Mouse (Mus musculus) adrenal gland, postnatal 14 days (tissue): Measurements from ENCODE around the gene Tshz2. TPM values are rescaled to one million over a fixed set of nuclear protein-coding genes. Genes with fewer than 3 reads are reported as not detected.
A peak's percentile ranks its signal among the peaks of the same experiment; 100 is the strongest.
"Not testable (repeated sequence)": the region's sequence is repeated elsewhere in the genome, so short reads cannot be mapped to it uniquely, and the experiment has no call there.

Experiments
- DNase-seq: peaks from one replicate; pipeline ENCODE4 v3.0.0; 2021; ENCODE audit warnings: mixed read lengths
- total RNA-seq: library from RNA; stranded (reverse); gene quantifications from 2 replicates; pipeline ENCODE4 v1.2.3, GENCODE M21; 2021

Tshz2 gene
- total RNA-seq, 1 experiment from 2014 or later, result 49.7 TPM

DNA sequence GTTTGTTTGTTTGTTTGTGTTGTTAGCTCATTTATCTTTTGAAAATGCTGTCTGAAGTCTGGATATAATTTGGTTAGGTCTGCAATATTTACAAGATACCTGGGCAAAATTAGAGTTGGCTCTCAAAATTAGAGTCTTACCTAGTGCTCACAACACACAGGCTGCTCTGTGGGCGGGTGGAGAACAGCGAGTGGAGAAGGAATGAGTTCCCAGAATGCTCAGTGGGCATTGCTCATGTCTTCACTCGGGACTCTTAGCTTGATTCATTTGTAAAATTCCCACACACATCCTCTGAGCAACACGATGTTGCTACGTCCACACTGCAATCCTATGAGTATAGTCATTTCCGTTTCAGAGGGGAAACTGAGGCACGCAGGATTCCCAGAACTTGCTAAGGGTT is 180.1 kb downstream of the Tshz2 start:
- no peak for DNase-seq

DNA sequence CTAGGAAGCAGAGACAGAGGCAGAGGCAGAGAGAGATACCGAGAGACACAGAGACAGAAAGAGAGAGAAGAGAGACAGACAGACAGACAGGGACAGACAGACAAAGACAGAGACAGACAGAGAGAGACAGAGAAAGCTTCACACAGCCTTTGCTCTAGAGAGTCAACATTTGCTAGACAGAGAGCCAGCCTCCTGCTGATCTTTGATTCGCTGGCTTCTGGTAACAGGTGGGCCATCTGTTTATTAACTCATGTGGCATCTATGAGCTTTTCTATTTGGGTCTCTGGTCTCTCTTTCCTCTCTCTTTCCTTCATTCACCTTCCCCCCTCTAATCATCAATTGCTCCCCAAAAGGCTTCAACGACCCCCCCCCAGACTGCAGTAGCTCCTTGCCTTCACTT is 181.5 kb downstream of the Tshz2 start:
- no peak for DNase-seq

DNA sequence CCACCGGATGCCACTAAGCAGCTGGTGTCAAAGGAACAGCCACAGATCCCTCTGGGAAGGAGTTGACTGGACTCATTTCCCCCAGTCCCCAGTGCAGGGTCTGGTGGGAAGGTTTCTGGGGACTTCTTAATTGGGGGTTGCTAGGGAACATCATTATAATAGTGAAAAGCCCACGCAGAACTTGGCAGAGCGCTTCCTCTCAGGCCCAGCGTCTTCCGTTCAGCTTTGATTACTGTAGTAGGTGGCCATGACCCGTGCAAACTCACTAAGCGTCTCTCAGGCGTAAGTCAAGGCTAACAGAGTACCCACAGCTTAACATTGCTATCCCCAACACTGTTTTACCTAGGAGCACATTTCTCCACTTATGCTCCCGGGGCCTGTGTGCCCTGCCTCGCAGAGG is 181.9 kb downstream of the Tshz2 start:
- no peak for DNase-seq

DNA sequence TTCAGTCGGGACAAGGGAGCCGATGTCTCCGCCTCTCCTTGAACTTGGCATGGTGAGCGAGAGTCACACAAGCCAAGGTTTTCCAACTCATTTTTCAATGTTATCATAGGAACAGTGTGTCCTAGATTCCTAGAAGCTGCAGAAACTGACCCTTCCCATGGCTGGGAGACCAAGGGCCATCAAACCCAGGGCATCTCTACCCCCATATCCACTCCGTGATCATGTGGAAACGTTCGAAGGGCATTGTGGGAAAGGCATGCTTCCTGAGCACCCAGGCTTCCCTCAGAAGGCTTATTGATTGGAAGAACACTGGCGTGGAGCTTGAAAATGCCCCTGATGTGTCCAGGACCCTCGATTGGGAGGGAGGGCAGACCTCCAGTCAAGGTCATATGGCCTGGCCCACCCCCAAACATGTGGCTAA is 188.2 kb downstream of the Tshz2 start:
- peak; percentile 73 for DNase-seq

DNA sequence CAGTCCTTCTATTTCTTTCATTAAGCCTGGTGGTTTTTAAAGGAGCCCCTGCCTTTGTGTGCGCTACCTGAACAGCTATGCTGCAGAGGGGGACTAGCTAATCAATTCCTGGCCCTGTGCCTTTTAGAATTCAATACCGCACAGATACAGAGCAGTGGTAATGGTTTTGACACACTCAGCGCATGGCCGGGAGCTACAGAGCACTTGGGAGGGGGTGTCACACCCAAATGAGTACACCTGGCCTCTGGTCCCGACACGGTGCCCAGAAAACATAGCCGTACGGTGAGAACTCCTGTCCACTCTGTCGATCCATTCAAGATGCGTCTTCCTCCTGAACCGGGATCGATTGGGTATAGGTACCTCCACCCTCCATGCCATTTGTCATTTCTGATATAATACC is 193.1 kb downstream of the Tshz2 start:
- no peak for DNase-seq

DNA sequence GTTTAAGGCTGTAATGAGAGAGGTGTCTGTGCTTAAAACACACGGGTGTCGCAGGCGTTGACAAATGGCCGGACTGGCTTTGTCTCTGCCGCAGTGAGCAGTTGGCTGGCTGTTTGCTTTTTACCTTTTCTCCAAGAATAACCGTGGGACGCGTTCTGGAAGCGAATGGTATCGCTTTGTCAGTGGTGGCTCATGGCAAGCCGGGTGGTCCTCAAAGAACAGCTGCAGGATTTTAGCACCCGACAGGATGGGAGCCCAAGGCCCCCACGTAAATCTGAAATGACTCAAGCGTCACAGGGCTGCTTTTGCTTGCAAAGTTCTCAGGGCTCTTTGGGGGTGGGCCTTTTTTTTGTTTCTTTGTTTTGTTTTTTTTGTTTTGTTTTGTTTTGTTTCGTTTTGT is 193.5 kb downstream of the Tshz2 start:
- DNase-seq, result no peak

DNA sequence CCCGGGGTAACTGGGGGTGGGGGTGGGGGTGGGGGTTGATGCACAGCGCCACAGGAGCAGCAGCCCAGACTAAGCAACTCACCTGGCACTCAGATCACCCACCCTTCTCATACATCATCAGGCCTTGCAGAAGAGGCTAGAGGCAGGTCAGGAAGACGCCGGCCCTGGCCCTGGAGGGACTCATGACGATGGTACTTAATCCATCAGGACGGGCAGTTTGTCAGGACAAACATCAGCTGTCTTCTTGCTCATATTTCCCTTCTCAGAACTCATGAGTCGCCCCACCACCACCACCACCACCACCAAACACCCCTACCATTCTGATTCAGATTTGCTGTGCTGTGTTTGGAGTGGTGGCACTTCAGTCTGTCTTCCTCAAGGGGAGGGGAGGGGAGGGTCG is 194.0 kb downstream of the Tshz2 start:
- DNase-seq, result no peak

DNA sequence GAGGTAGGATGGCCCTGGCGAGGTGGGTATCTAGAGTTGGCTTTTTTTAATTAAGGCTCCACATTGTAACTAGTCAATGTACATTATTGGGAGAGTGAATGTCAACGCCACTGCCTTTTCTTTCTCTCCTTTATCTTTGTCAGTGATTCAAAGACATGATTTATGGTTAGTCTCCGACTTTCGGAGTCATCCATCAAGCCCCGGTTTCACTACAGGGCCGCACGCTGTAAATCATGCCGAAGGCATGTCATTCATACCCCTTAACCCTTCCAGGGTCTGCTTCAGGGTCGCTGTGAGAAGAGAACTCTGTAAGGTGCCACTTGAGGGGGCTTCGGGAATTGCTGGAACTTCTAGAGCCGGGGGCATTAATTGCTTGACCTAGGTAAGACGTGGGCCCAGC is 199.4 kb downstream of the Tshz2 start:
- DNase-seq, result peak; percentile 44

DNA sequence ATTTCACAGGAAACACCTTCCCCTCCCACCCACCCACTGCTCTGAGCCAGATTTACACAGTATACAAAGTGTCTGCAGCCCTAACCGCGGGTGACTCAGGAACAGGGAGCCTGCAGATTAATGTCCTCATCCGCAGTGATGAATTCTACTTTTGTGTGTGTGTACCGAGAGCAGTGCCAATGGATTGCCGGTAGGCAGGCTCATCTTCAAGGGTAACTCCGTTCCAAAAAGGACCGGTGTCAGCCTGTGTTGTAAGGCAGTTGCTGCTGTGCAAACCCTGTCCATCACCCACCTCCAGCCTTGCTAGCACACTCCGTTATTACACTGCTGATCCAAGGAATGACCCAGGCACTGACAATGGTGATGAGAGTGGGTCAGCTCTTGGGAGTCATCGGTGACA is 200.8 kb downstream of the Tshz2 start:
- peak; percentile 52 for DNase-seq

DNA sequence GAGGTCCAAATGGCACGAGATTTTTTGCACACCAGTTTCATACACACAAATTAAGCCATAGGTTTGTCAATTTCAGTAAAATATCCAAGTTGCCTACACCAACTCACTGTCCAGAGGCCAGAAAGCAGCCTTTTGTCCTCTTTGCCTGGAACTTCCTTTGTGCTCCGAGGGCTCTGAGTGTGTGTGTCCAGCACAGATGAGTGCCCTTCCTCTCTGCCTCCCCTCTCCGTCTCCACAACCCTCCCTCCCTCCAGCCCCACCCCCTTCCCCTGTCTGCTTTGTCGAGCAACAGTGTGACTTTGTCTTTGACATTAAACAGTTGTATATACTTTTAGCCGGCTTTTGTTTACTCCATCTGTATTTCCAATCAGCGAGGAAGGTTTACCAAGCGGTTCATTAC is 201.8 kb downstream of the Tshz2 start:
- DNase-seq, result no peak

DNA sequence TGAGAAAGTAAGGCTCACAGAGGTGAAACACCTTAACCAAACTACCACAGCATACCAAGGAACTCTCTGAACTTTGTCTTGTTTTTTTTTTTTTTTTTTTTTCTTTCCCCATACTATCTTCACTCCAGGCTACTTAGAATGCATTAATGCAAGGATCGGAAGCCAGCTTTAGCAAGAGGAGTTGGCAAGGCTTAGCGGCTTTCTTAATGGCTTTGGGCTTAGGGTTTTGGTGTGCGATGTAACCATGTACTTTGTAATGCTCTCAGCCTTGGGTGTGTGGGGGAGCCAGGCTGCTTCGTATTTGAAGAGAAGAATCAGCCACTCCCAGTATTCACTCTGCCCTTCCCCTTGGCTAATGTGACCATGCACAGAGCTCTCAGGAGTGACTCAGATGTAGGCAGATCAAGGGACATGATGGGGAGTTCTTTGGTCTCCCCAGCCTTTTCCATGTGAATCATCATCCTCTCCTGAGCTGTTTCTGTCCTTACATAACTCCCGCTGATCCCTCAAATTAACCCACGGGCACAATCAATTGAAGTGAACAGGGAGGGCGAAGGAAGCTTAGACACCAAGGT is 204.3 kb downstream of the Tshz2 start:
- peak; percentile 51 for DNase-seq

DNA sequence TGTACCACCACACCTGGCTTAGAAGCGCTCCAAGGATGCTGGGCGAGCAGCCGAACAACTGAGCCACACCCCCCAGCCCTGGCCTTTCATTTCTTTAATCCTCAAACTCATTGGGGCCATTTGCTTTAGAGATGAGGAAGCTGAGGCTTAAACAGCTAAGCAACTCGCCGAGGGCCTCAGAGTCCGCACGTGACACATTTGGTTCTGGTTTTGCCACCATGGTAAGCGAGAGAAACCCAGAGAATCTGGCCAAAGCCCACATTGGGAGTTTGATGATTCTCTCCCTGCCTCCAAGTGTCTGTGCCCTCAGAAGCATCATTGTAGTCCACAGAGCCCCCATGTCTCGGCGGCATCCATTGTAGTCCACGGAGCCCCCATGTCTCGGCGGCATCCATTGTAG is 205.7 kb downstream of the Tshz2 start:
- DNase-seq, result no peak

DNA sequence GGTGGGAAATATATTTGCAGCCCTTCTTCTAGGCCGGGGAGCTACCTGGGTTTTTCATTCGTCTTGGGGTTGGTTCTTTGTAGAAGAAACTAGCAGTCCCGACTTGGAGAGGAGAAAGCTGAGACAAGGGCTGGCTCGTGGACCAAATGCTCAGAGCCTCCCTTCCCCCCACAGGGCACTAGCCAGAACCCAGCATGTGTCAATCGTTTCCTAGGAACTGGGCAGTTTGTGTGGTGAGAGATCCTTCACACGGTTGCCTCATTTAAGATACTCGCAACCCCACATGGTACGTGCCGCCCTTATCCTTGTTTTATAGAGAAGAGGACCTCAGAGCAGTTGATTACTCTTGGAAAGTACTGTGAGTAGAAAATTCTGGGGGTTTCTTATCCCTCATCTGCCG is 208.6 kb downstream of the Tshz2 start:
- DNase-seq, result peak; percentile 37

DNA sequence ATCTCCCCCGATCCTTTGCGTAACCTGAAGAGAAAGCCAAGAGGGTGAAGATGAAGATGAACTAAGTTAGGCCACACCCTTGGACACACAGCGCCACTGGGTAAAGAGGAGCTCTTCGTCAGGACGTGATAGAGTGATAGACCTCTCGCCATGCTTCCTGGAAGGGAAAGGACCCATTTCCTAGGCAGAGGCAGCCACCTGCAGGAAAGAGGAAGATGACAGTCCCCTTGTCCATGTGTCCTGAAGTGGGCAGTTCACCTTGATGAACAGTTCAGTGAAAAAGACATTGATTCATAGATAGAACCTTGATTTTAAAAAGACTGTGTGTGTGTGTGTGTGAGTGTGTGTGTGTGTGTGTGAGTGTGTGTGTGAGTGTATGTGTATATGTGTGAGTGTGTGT is 209.7 kb downstream of the Tshz2 start:
- no peak for DNase-seq

DNA sequence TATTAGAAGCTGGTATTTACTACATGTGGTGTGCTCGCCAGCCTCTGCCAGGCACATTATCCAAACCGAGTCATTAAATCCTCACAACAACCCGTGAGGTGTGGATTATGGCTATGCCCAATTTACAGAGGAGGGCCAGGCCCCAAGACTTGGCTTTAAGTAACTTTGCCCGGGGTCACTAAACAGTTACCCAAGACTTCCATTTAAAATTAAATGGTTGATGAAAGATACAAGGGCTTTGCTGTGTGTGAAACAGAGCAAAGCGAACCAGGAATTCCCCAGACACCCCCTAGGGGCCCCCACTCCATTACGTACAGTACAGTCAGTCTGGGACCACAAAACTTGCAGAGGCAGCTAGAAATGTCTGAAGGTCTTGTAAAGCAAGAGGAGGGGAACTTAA is 210.7 kb downstream of the Tshz2 start:
- no peak for DNase-seq

DNA sequence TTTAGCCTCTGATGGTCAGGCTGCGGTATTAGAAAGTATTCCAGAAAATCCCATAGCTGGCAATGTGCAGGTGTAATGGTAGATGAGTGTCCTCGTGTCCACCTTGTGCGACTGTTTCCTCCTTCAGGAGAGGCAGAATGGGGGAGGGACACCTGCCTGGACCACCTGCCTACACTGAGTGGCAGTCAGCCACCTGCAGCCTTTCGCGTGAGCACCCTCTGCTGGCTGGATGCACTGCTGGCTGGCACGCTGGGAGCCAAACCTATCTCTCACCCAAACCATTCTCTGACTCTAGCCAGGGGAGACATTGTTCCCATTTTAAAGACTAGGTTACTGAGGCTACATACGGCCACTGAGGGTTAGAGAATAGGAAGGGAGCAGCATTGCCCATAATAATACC is 216.3 kb downstream of the Tshz2 start:
- DNase-seq, result peak; percentile 69

DNA sequence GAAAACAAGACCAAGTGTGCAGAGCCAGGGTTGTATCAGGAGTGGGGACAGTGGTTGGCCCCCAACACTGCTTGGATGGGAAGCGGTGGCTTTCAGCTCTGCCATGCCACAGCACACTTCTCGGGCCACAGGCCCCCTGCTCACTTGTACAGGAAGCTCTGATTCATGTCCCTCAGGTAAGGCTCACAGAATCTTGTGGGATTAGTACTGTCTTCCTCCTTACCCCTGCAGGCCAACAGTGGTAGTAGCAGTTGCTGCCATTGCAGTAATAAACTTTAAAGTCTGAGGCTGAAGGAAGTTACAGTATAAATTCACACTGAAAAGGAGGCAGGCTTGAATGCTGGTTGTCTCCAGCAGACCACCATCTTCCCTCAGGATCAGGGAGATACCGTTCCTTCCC is 216.7 kb downstream of the Tshz2 start:
- DNase-seq, result no peak

DNA sequence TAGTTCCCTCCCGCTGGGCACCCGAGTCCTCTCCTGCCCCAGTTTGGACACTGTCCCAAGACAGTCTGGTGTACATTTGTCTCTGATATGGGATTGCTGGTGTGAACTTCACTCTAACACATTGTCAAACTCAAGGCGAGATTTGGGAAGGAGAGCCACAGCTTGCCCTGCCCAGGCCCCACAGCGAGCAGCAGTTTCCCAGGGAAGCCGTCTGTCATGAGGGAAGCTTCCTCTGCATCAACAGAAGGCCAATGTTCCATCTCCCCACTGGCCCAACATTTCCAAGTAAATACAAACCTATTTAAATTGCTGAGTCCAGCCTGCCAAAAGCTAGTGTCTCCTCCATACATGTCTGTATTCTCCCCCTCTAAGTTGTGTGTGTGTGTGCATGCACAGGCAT is 218.8 kb downstream of the Tshz2 start:
- DNase-seq, result no peak

DNA sequence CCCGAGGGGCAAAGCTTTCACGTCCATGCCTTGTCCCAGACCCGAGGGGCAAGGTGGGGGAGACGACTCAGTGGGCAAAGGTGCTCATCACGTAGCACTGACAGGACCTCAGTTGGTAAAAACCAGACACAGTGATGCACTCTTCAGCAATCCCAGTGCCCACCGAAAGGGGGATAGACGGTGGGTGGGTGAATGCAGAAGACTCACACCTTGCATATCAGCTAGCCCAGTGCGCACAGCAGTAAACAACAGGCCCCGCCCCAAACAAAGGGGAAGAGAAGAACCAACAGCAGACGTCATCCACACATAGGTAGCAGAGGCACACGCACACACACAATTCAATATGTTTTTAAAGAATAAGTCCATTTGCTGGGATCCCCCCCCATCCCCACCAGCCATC is 221.7 kb downstream of the Tshz2 start:
- no peak for DNase-seq

DNA sequence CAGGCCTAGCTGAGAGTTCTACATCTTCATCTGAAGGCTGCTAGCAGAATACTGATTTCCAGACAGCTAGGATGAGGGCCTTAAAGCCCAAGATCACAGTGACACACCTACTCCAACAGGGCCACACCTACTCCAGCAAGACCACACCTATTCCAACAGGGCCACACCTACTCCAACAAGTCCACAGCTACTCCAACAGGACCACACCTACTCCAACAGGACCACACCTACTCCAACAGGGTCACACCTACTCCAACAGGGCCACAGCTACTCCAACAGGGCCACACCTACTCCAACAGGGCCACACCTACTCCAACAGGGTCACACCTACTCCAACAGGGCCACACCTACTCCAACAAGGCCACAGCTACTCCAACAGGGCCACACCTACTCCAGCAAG is 224.2 kb downstream of the Tshz2 start:
- not testable (repeated sequence) for DNase-seq

DNA sequence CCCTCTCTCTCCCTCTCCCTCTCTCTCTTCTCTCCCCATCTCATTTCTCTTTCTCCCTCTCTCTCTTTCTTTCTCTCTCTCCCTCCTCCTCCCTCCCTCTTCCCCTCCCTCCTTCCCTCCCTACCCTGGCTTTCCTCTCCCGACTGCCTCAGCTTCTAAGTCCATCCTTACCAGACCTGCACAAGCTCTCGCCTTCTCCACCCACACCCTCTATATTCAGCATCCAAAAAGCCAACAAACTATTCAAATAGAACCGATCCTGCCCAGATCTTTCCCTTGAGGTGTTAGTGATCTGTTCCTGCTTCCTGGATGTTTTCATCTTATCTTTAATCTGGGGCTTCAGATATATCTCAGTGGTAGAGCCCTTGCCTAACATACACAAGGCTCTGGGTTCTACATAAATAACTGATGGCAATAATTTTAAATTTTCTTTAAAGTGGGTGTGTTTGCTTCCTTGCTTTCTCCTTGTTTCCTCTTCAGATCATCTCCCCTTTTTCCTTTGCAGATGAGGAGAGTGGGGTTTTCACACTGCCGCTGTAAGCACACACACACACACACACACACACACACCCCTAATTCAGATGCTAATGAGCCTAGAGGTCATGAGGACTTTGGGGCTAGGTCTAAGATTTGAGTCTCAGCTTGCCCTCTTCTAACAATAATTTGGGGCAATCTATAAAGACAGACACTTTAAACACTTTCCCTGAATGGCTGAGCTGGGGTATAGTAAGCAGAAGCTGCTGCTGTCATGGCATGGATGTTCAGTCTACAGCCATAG is 226.5 kb downstream of the Tshz2 start:
- no peak for DNase-seq

DNA sequence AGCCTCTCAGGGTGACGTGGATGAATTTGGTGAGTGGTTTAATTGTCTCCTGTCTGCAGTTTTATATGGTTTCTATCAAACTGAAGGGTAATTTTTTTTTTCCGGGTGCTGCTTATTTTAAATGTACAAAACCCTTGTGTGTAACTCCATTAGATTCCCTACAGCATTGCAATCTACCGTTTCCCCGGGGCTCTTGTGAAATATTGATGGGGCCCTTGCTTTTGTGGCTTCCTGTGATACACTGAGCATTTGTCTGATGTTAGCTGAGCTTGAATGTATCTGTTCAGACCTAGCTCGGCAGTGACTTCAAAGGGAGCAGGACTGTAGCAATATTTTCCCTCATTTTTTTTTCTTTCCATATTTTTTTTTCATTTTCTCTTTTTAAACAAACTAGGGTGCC is 228.1 kb downstream of the Tshz2 start:
- DNase-seq, result no peak

DNA sequence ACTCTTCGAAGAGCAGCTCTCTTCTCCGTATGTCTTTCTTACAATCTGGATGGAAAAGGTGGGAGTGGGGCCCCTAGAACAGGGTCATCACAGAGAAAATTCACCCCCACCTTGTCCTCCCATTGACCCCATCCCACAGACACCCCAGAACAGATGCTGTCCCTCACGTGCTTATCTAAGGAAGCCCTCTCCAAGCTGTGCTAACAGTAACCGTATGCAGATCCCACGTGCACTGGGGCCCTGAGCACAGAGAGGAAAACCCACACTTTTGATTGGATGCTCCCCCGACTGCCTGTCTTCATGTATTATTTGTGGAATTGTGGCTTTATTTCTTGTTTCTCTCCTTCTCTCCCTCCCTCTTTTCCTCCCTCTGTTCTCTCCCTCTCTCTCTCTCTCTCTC is 229.9 kb downstream of the Tshz2 start:
- no peak for DNase-seq

DNA sequence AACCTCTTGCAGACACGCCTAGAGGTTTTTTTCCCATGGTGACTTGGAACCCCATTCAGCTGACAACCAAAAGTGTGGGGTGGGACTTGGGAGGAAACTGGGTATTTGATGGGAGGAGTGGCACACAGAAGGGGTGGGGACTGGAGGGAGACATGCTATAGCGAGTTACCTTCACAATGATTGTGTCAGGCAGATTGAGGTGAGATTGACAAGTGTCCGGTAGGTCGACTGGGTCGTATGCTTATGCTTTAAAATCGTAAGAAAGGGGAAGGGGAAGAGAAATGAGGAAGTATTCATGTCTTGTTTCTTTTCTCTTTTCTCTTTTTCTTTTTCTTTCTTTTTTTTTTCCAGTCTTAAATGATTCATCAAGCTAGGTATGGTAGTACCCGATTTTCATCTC is 236.7 kb downstream of the Tshz2 start:
- DNase-seq, result no peak
